Mouse (Mus musculus) E14TG2a.4 (cell line): ENCODE data around the gene Thada.

Experiments used
- CTCF ChIP-seq: conservative IDR thresholded peaks from 2 replicates; pipeline ENCODE4 v1.5.1; 2014; ENCODE audit warnings: low read length
- NANOG ChIP-seq: IDR thresholded peaks from 2 replicates; pipeline ENCODE4 v1.6.1; 2014; ENCODE audit warnings: borderline replicate concordance, low read length, mixed read lengths
- POU5F1 ChIP-seq: IDR thresholded peaks from 2 replicates; pipeline ENCODE4 v1.6.1; 2014; ENCODE audit warnings: low read length, borderline replicate concordance

DNA sequence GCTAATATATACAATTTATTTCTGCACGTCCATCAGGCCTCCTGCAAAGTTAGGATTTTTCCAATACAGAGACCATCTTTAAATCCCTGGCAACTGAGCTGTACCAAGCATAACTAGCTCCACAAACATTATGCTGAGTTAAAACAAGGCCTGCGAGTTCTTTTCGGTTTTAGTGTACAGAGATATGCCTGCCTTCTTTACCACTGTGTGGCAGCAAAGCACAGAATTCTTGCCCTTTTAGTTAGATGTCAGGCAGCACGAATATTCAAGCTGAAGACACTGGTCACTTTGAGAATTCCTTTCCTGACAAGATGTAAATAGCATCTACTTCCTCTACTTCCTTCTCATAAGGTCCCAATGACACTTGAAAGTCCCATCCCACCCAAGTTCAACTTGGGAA lies 8.3 kb upstream of the Thada start:
- TF ChIP-seq CTCF (no peak), POU5F1 (no peak), NANOG (no peak)
